Mouse (Mus musculus) heart, postnatal 0 days (tissue): Measurements from ENCODE around the gene Ifitm2.

Experiments
- CTCF ChIP-seq: IDR thresholded peaks from 2 replicates; pipeline ENCODE4 v1.5.1; 2016; ENCODE audit warnings: antibody characterized with exemption, control low read depth, low read depth
- EP300 ChIP-seq: IDR thresholded peaks from 2 replicates; pipeline ENCODE4 v1.6.1; 2016; ENCODE audit warnings: antibody characterized with exemption, low read depth

GRCm38 (mm10) chr7:140951765-140952164 lies 4.0 kb downstream of the Ifitm2 start:
- TF ChIP-seq CTCF (no peak), EP300 (no peak)
